ENCODE assay signal across 11 mouse cellular contexts in the genomic region with DNA sequence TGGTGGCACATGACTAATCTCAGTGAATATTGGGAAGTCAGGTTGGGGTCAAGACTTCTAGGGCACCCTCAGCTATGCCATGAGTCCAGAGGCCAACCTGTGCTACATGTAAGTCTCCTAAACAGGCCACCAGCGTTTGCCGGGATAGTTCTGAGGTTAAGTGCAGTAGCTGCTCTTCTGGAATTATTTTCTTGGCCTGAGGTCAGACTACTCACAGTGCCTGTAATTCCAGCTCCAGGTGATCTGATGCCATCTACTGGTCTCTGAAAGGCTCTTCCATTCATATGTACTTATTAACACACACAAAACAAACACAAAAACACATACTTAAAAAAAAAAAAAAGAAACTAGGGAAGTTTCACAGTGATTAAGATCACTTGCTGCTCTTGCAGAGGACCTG. TPM values are rescaled to one million over a fixed set of nuclear protein-coding genes. Genes with fewer than 3 reads are reported as not detected.
DNase-seq lines count a peak whose midpoint lies in the region; ATAC-seq and TF ChIP-seq lines count a peak whose summit lies in the region.
"Had no signal": no experiment of that assay in that cellular context is flagged by ENCODE, and none has a peak within 500 bp of the region (broad histone marks: within the 10 kb centered on the region; RNA-seq: fewer than 3 reads in every experiment).

No protein-coding gene starts in this region.

- H3K27ac ChIP-seq in intestine, postnatal 0 days (ENCODE audit: low read depth, low read length): no peak overlapping the region
- no peak overlapping the region for H3K27ac ChIP-seq in intestine, embryonic 16.5 days (ENCODE audit: low read length)
- no peak overlapping the region for H3K27ac ChIP-seq in limb, embryonic 10.5 days
- H3K27ac ChIP-seq: midbrain, embryonic 12.5 days had no signal

- peaks cover 30% of the 10 kb centered on the region for H3K36me3 ChIP-seq in intestine, postnatal 0 days (ENCODE audit: control insufficient read depth, insufficient read depth)
- H3K36me3 ChIP-seq in intestine, embryonic 16.5 days (ENCODE audit: control insufficient read depth, insufficient read depth, low read length): peaks cover under 1% of the 10 kb centered on the region; the same call in 1 of the 2 replicates
- peaks cover 94% of the 10 kb centered on the region for H3K36me3 ChIP-seq in limb, embryonic 10.5 days

- no peaks in the 10 kb centered on the region for H3K9me3 ChIP-seq in intestine, postnatal 0 days (ENCODE audit: control insufficient read depth)
- no peaks in the 10 kb centered on the region for H3K9me3 ChIP-seq in intestine, embryonic 16.5 days (ENCODE audit: control insufficient read depth, low read length)
- H3K9me3 ChIP-seq in limb, embryonic 10.5 days (replicated peaks): no peaks in the 10 kb centered on the region
- H3K9me3 ChIP-seq: midbrain, embryonic 12.5 days had no signal

- H3K4me3 ChIP-seq in intestine, postnatal 0 days (ENCODE audit: low read depth, low read length): no peak overlapping the region
- H3K4me3 ChIP-seq in intestine, embryonic 16.5 days (ENCODE audit: low read length): no peak overlapping the region
- no peak overlapping the region for H3K4me3 ChIP-seq in limb, embryonic 10.5 days
- H3K4me3 ChIP-seq: midbrain, embryonic 12.5 days had no signal

- H3K4me2 ChIP-seq in intestine, postnatal 0 days (replicated peaks; ENCODE audit: low read depth): no peak overlapping the region
- H3K4me2 ChIP-seq in intestine, embryonic 16.5 days (ENCODE audit: low read depth, low read length): no peak overlapping the region
- H3K4me2 ChIP-seq: midbrain, embryonic 12.5 days had no signal

- no peak for ATAC-seq in intestine, postnatal 0 days
- ATAC-seq in intestine, embryonic 16.5 days: no peak

- no peaks in the 10 kb centered on the region for H3K4me1 ChIP-seq in intestine, postnatal 0 days (replicated peaks; ENCODE audit: control insufficient read depth, insufficient read depth, low read length)
- no peaks in the 10 kb centered on the region for H3K4me1 ChIP-seq in intestine, embryonic 16.5 days (ENCODE audit: control insufficient read depth, insufficient read depth, low read length)
- no peaks in the 10 kb centered on the region for H3K4me1 ChIP-seq in limb, embryonic 10.5 days
- H3K4me1 ChIP-seq: midbrain, embryonic 12.5 days had no signal

- TF ChIP-seq CTCF in intestine, postnatal 0 days (IDR thresholded peaks at IDR 0.05; ENCODE audit: low read depth): peak; percentile 62

- 46% methylated on average over 2 of the region's 2 CpGs for WGBS in intestine, postnatal 0 days
- WGBS in intestine, embryonic 16.5 days: 47% methylated on average over 2 of the region's 2 CpGs
- 79% methylated on average over 2 of the region's 2 CpGs for WGBS in limb, embryonic 10.5 days

- H3K27me3 ChIP-seq in intestine, postnatal 0 days (replicated peaks; ENCODE audit: control insufficient read depth, insufficient read depth, low read length): no peaks in the 10 kb centered on the region
- no peaks in the 10 kb centered on the region for H3K27me3 ChIP-seq in intestine, embryonic 16.5 days (replicated peaks; ENCODE audit: control insufficient read depth, insufficient read depth, low read length)
- no peaks in the 10 kb centered on the region for H3K27me3 ChIP-seq in limb, embryonic 10.5 days (ENCODE audit: low read depth, poor library complexity, severe bottlenecking)
- H3K27me3 ChIP-seq: midbrain, embryonic 12.5 days had no signal

- DNase-seq in NIH3T3 (ENCODE audit: low read depth): peak; percentile 65
- peak; percentile 12 for DNase-seq in cerebellum, adult 8-10 months
- DNase-seq in kidney, postnatal 25 days: peak; percentile 48 to 51
- no peak for DNase-seq in limb, embryonic 10.5 days (ENCODE audit: low spot score)
- no peak for DNase-seq in urinary bladder, adult 2 months (ENCODE audit: low spot score)
- DNase-seq in urinary bladder, postnatal 10 days (ENCODE audit: low spot score): no peak
- DNase-seq: right cerebral cortex, adult 18-20 months; thymus, postnatal 36 days had no signal

- H3K9ac ChIP-seq in intestine, postnatal 0 days (ENCODE audit: low read depth, low read length): no peak overlapping the region
- no peak overlapping the region for H3K9ac ChIP-seq in intestine, embryonic 16.5 days (ENCODE audit: low read depth, low read length)
- H3K9ac ChIP-seq: midbrain, embryonic 12.5 days had no signal

RNA-seq across cellular contexts. Expression of gene Hnrnpr, which starts 13.5 kb away (rescaled TPM):
- 47.9 and 51.4 TPM in 2 replicates for polyA plus RNA-seq in intestine, postnatal 0 days (2015; fragmentation: Nextera tagmentation; extraction: Ambion mirVana)
- 101 and 106 TPM in 2 replicates for polyA plus RNA-seq in intestine, embryonic 16.5 days (2015; fragmentation: Nextera tagmentation; extraction: Ambion mirVana)
- polyA plus RNA-seq in limb, embryonic 10.5 days (2016; fragmentation: Nextera tagmentation; extraction: Ambion mirVana): 219 and 255 TPM in 2 replicates
- 58.3 and 61.1 TPM in 2 replicates for polyA plus RNA-seq in urinary bladder, adult 2 months (2012; rRNA removed)

RNA-seq across cellular contexts. Expression of gene Zfp46, which starts 39.7 kb away (rescaled TPM):
- polyA plus RNA-seq in intestine, postnatal 0 days (2015; fragmentation: Nextera tagmentation; extraction: Ambion mirVana): 6.7 and 7.5 TPM in 2 replicates
- 13.6 and 15.0 TPM in 2 replicates for polyA plus RNA-seq in intestine, embryonic 16.5 days (2015; fragmentation: Nextera tagmentation; extraction: Ambion mirVana)
- polyA plus RNA-seq in limb, embryonic 10.5 days (2016; fragmentation: Nextera tagmentation; extraction: Ambion mirVana): 20.2 and 24.6 TPM in 2 replicates
- 41.0 and 50.3 TPM in 2 replicates for polyA plus RNA-seq in urinary bladder, adult 2 months (2012; rRNA removed)

Comparison
In these comparisons a context has a peak if more than half of its experiments do, and no peak if none do; other contexts are left out.
1. DNase-seq: peak in NIH3T3 (single experiment), cerebellum, adult 8-10 months (single experiment) and kidney, postnatal 25 days (2 of 2); none in limb, embryonic 10.5 days (single experiment), urinary bladder, adult 2 months (single experiment) and urinary bladder, postnatal 10 days (single experiment).